Mouse (Mus musculus) myocyte (in vitro differentiated cells): ENCODE measurements around the gene Clec2g. TPM values are rescaled to one million over a fixed set of nuclear protein-coding genes. Genes with fewer than 3 reads are reported as not detected.
"Not testable (repeated sequence)": the region's sequence is repeated elsewhere in the genome, so short reads cannot be mapped to it uniquely, and the experiment has no call there.

Experiments
- H3K27me3 ChIP-seq: one replicate; pipeline ENCODE4 v1.6.1; 2011; ENCODE audit not compliant: control insufficient read depth, insufficient read depth, insufficient read length
- H3K36me3 ChIP-seq: one replicate; pipeline ENCODE4 v1.6.1; 2011; ENCODE audit not compliant: control insufficient read depth, insufficient read depth
- H3K4me2 ChIP-seq: one replicate; pipeline ENCODE4 v1.6.1; 2011; ENCODE audit warnings: low read depth, control low read depth
- H3K4me3 ChIP-seq: one replicate; pipeline ENCODE4 v1.5.1; 2011; ENCODE audit warnings: mild to moderate bottlenecking, control low read depth, moderate library complexity
- H3K79me2 ChIP-seq: one replicate; pipeline ENCODE4 v1.6.1; 2011; ENCODE audit not compliant: control insufficient read depth, insufficient read depth
- H3ac ChIP-seq: one replicate; pipeline ENCODE4 v1.6.1; 2011; ENCODE audit not compliant: control insufficient read depth, insufficient read length
- CEBPB ChIP-seq: IDR thresholded peaks from 2 replicates; pipeline ENCODE4 v1.6.1; 2011; ENCODE audit warnings: mild to moderate bottlenecking, moderate library complexity; ENCODE audit not compliant: poor library complexity, insufficient read depth, severe bottlenecking
- E2F4 ChIP-seq: IDR thresholded peaks from one replicate; pipeline ENCODE4 v1.6.1; 2011; ENCODE audit warnings: mild to moderate bottlenecking, control low read depth, moderate library complexity; ENCODE audit not compliant: insufficient read depth
- MAX ChIP-seq: IDR thresholded peaks from one replicate; pipeline ENCODE4 v1.6.1; 2011; ENCODE audit warnings: low read depth, mild to moderate bottlenecking, control low read depth
- MYOD1 ChIP-seq, 3 experiments: IDR thresholded peaks; one replicate each; pipeline ENCODE4 v1.6.1; 2011; ENCODE audit warnings: control low read depth in 2 of 3, low read depth in 2 of 3, mild to moderate bottlenecking in 2 of 3, moderate library complexity in 1 of 3; ENCODE audit not compliant: insufficient read length in 2 of 3, control insufficient read depth in 1 of 3
- MYOG ChIP-seq, 3 experiments: IDR thresholded peaks; one replicate each; pipeline ENCODE4 v1.6.1; 2011; ENCODE audit warnings: control low read depth in 2 of 3, low read depth in 2 of 3, mild to moderate bottlenecking in 2 of 3; ENCODE audit not compliant: insufficient read length in 2 of 3, control insufficient read depth in 1 of 3, insufficient read depth in 1 of 3
- POLR2A ChIP-seq: IDR thresholded peaks from one replicate; pipeline ENCODE4 v1.6.1; 2011; ENCODE audit warnings: low read depth, mild to moderate bottlenecking, control low read depth, moderate library complexity; ENCODE audit not compliant: insufficient read length
- POLR2AphosphoS2 ChIP-seq: IDR thresholded peaks from one replicate; pipeline ENCODE4 v1.6.1; 2011; ENCODE audit warnings: low read depth, control low read depth; ENCODE audit not compliant: insufficient read length
- REST ChIP-seq: IDR thresholded peaks from one replicate; pipeline ENCODE4 v1.6.1; 2011; ENCODE audit warnings: mild to moderate bottlenecking, control low read depth, moderate library complexity; ENCODE audit not compliant: insufficient read depth, insufficient read length
- SRF ChIP-seq: IDR thresholded peaks from one replicate; pipeline ENCODE4 v1.6.1; 2011; ENCODE audit warnings: low read depth; ENCODE audit not compliant: control insufficient read depth, insufficient read length
- TCF12 ChIP-seq: IDR thresholded peaks from one replicate; pipeline ENCODE4 v1.6.1; 2011; ENCODE audit warnings: mild to moderate bottlenecking, control low read depth; ENCODE audit not compliant: poor library complexity, insufficient read depth, severe bottlenecking
- TCF3 ChIP-seq: IDR thresholded peaks from one replicate; pipeline ENCODE4 v1.6.1; 2011; ENCODE audit warnings: low read depth, control low read depth; ENCODE audit not compliant: insufficient read length
- USF1 ChIP-seq: IDR thresholded peaks from one replicate; pipeline ENCODE4 v1.6.1; 2011; ENCODE audit warnings: low read depth, mild to moderate bottlenecking, control low read depth, moderate library complexity
- polyA plus RNA-seq: library from polyadenylated mRNA; unstranded; fragments of >200 nt; fragmentation: generic; extraction: Trizol; gene quantifications from one replicate; pipeline ENCODE4 v1.2.1, GENCODE M21; 2012; ENCODE audit warnings: missing spikeins

Gene Clec2g
- polyA plus RNA-seq, 1 experiment, result not detected

DNA sequence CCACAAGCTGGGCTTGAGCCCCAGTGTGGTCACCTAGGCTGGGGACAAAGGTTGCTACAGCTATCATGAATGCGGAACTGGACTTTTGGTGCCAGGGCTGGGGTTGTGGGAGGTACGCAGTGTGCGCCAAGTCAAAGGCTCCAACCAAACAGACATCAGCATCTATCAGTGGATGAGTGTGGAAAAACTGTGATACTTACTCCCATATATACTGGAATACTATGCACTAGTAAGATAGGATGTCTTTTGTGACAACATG lies 39.2 kb downstream of the Clec2g start:
- Histone ChIP-seq H3K27me3 (no peaks in the 10 kb centered on the region), H3ac (no peak overlapping the region), H3K4me2 (no peak overlapping the region), H3K36me3 (no peaks in the 10 kb centered on the region), H3K4me3 (no peak overlapping the region), H3K79me2 (no peaks in the 10 kb centered on the region)
- no peak for TF ChIP-seq MYOG (IDR thresholded peaks at IDR 0.05; ENCODE audit: control insufficient read depth in 1 of 3, insufficient read depth in 1 of 3, insufficient read length in 2 of 3, low read depth in 2 of 3)
- no peak for TF ChIP-seq MYOD1 (IDR thresholded peaks at IDR 0.05; ENCODE audit: control insufficient read depth in 1 of 3, insufficient read length in 2 of 3, low read depth in 2 of 3)
- TF ChIP-seq POLR2A, result no peak
- no peak for TF ChIP-seq E2F4
- TF ChIP-seq CEBPB, result no peak
- TF ChIP-seq MAX, result no peak
- TF ChIP-seq TCF12, result no peak
- TF ChIP-seq SRF, result no peak
- no peak for TF ChIP-seq TCF3

DNA sequence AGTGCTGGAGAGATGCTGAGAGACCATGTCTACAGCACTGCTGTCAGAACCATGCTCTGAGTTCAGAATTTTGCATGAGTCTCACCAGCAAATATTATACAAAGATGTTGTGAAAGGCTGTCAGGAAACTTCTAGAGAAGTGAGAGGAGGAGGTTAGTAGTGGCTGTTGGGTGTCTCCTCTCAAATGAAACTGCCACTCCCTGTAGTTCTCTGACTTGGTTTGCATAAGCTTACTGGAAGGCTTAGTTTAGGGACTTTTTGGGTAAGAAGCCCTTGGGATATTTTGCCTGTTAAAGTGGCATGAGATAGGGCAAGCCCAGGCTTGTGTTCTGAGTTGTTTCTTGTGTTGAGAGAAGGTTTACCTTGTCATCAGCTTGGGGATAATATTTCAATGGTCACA lies 40.7 kb downstream of the Clec2g start:
- H3K4me2 ChIP-seq, H3K79me2 ChIP-seq, H3ac ChIP-seq, H3K36me3 ChIP-seq, H3K4me3 ChIP-seq, H3K27me3 ChIP-seq: not testable (repeated sequence)

GRCm38 (mm10) chr6:128976194-128976593 lies 42.0 kb downstream of the Clec2g start:
- no peak for TF ChIP-seq MAX
- no peak for TF ChIP-seq TCF3
- no peak for TF ChIP-seq USF1
- no peak for TF ChIP-seq CEBPB
- TF ChIP-seq E2F4, result no peak
- no peak for TF ChIP-seq MYOD1 (IDR thresholded peaks at IDR 0.05; ENCODE audit: control insufficient read depth in 1 of 3, insufficient read length in 2 of 3, low read depth in 2 of 3)
- no peaks in the 10 kb centered on the region for H3K36me3 ChIP-seq
- H3K4me3 ChIP-seq, result no peak overlapping the region
- no peak overlapping the region for H3ac ChIP-seq
- no peaks in the 10 kb centered on the region for H3K79me2 ChIP-seq
- H3K4me2 ChIP-seq, result no peak overlapping the region
- no peaks in the 10 kb centered on the region for H3K27me3 ChIP-seq

DNA sequence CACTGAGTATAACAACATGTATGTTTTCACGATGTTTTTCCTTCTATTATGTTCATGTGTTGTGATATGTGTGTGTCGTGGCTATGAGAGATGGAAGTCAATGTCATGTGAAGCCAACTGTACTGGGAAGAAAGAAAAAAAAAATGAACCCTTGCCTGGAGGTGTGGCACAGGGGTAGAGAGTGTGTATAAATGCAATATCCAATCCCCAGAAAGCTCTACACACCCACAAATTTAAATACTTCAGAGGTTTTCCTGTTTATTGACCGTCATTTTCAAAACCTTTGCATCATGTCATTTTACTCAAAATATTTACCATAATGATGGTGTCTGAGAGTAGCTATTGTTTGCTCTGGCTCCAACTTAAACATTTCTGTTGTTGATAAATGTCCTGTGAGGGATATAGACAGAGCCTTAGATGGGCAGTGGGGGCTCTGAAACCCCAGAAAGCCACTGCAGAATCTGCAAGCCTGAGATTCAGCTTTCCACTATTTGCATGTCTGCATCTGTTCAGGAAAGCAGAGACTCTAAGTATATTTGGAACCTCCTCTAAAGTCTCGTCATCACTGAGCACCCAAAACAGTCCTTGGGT lies 47.9 kb downstream of the Clec2g start:
- not testable (repeated sequence) for H3K79me2 ChIP-seq, H3K36me3 ChIP-seq, H3K4me2 ChIP-seq, H3K4me3 ChIP-seq, H3ac ChIP-seq, H3K27me3 ChIP-seq

GRCm38 (mm10) chr6:128992337-128992736 lies 58.2 kb downstream of the Clec2g start:
- no peaks in the 10 kb centered on the region for H3K36me3 ChIP-seq
- H3ac ChIP-seq, result no peak overlapping the region
- no peaks in the 10 kb centered on the region for H3K27me3 ChIP-seq
- H3K79me2 ChIP-seq, result no peaks in the 10 kb centered on the region
- no peak overlapping the region for H3K4me3 ChIP-seq
- TF ChIP-seq E2F4, result no peak
- no peak for TF ChIP-seq USF1
- H3K4me2 ChIP-seq, result no peak overlapping the region

GRCm38 (mm10) chr6:128992753-128993152 lies 58.6 kb downstream of the Clec2g start:
- H3K27me3 ChIP-seq, result no peaks in the 10 kb centered on the region
- H3K79me2 ChIP-seq, result no peaks in the 10 kb centered on the region
- no peak overlapping the region for H3K4me3 ChIP-seq
- no peak for TF ChIP-seq MYOG (IDR thresholded peaks at IDR 0.05; ENCODE audit: control insufficient read depth in 1 of 3, insufficient read depth in 1 of 3, insufficient read length in 2 of 3, low read depth in 2 of 3)
- no peak for TF ChIP-seq POLR2A
- TF ChIP-seq MYOD1 (IDR thresholded peaks at IDR 0.05; ENCODE audit: control insufficient read depth in 1 of 3, insufficient read length in 2 of 3, low read depth in 2 of 3), result no peak
- no peak for TF ChIP-seq CEBPB
- no peak for TF ChIP-seq REST
- TF ChIP-seq POLR2AphosphoS2, result no peak
- no peak for TF ChIP-seq MAX
- no peak for TF ChIP-seq TCF12
- no peak for TF ChIP-seq TCF3
- no peak for TF ChIP-seq E2F4
- no peak for TF ChIP-seq USF1
- no peak for TF ChIP-seq SRF
- no peak overlapping the region for H3ac ChIP-seq
- H3K36me3 ChIP-seq, result no peaks in the 10 kb centered on the region
- no peak overlapping the region for H3K4me2 ChIP-seq
